Mouse (Mus musculus): ENCODE results near the gene Snx22. TPM values are rescaled to one million over a fixed set of nuclear protein-coding genes. Genes with fewer than 3 reads are reported as not detected.

The Snx22 gene
- not detected for polyA plus RNA-seq (2014; fragmentation: Illumina TruSeq; extraction: RNeasy Lipid Tissue Mini Kit (QIAGEN cat#74804); ENCODE audit: low read depth, low replicate concordance)

DNA sequence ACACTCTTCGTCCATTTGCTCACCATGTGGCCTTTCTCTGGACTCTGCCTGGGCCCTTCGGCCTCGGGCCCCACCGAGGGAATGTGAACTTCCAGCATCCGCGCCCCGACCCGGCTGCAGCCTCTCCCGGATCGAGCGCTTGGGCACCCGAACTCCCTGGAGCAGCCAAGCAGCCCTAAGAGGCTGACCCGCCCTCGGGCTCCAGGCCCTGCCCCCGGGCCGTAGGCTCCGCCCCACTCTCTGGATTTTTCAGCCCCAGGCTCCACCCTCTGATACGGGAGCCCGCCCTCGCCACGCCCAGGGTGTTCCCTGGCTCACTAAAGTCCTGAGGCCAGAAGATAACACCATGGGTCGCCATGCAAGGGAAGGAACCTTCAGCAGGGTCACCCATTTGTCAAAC is at the start of gene Snx22:
Gene Snx22 (minus strand): TSS at position 137 of the 400 bp plus-strand sequence.

DNA sequence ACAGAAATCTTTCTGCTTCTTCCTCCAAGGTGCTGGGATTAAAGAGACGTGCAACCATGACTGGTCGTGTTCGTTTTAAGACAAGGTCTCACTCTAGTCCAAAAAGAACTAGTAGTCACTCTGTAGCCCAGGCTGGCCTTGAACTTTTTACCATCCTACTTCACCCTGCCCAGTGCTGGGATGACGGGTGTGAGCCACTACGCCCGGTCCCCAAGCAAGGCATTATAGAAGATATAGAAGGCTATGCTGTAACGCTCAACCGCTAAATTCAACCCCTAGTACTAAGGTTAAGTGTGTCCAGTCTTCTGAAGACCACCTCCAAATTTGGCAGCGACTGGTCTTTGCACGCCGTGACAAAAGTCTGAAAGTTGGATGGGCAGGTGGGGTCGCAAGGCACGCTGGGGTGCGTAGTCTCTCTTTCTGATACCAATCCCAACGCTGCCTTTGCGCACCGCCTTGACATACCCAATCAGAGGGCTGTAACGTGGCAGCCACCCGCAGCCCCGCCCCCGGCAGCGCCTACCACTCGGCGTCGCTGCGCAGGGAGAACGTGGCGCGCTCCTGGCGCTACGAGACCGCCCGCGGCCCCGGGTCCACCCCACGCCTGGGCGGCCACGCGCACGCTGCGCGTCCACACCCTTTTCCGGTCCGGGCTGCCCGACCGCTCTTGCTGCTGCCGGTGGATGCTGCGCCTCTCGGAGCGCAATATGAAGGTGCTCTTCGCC is 9.8 kb downstream of the Snx22 start, which contains the start of gene Ppib:
Gene Ppib (plus strand): TSS at position 640 of the 725 bp plus-strand sequence.

Other genes starting within 250 kb of the Snx22 start
- 10.1 TPM for gene Zfp609, start 242.2 kb downstream of the Snx22 start, polyA plus RNA-seq (2014; fragmentation: Illumina TruSeq; extraction: RNeasy Lipid Tissue Mini Kit (QIAGEN cat#74804); ENCODE audit: low read depth, low replicate concordance)
- 32.9 TPM for gene Pclaf, start 179.5 kb downstream of the Snx22 start, polyA plus RNA-seq (2014; fragmentation: Illumina TruSeq; extraction: RNeasy Lipid Tissue Mini Kit (QIAGEN cat#74804); ENCODE audit: low read depth, low replicate concordance)
- gene Trip4, start 160.9 kb downstream of the Snx22 start, polyA plus RNA-seq (2014; fragmentation: Illumina TruSeq; extraction: RNeasy Lipid Tissue Mini Kit (QIAGEN cat#74804); ENCODE audit: low read depth, low replicate concordance) = 40.6 TPM
- gene Csnk1g1, start 160.8 kb downstream of the Snx22 start, polyA plus RNA-seq (2014; fragmentation: Illumina TruSeq; extraction: RNeasy Lipid Tissue Mini Kit (QIAGEN cat#74804); ENCODE audit: low read depth, low replicate concordance) = 38.0 TPM
- 219 TPM for gene Ppib, start 9.5 kb downstream of the Snx22 start, polyA plus RNA-seq (2014; fragmentation: Illumina TruSeq; extraction: RNeasy Lipid Tissue Mini Kit (QIAGEN cat#74804); ENCODE audit: low read depth, low replicate concordance)
- gene Snx1, start 56.9 kb upstream of the Snx22 start, polyA plus RNA-seq (2014; fragmentation: Illumina TruSeq; extraction: RNeasy Lipid Tissue Mini Kit (QIAGEN cat#74804); ENCODE audit: low read depth, low replicate concordance) = 166 TPM
- 169 TPM for gene Ciao2a, start 56.9 kb upstream of the Snx22 start, polyA plus RNA-seq (2014; fragmentation: Illumina TruSeq; extraction: RNeasy Lipid Tissue Mini Kit (QIAGEN cat#74804); ENCODE audit: low read depth, low replicate concordance)
- 18.3 TPM for gene Dapk2, start 88.5 kb upstream of the Snx22 start, polyA plus RNA-seq (2014; fragmentation: Illumina TruSeq; extraction: RNeasy Lipid Tissue Mini Kit (QIAGEN cat#74804); ENCODE audit: low read depth, low replicate concordance)

Measured in sigmoid colon, adult 10 weeks (tissue).